Mouse (Mus musculus) heart, postnatal 25 days (tissue): Measurements from ENCODE around the gene 2700097O09Rik. TPM values are rescaled to one million over a fixed set of nuclear protein-coding genes. Genes with fewer than 3 reads are reported as not detected.
"Not testable (repeated sequence)": the region's sequence is repeated elsewhere in the genome, so short reads cannot be mapped to it uniquely, and the experiment has no call there.

Experiments used
- DNase-seq: peaks from one replicate; pipeline ENCODE4 v3.0.0; 2022; ENCODE audit warnings: low spot score
- intact Hi-C: fragments of 180-260 bp; cut with DNase I; formaldehyde crosslinking; loops from one replicate; pipeline ENCODE4 v1.15.1; 2025
- total RNA-seq, 2 experiments: library from RNA; stranded (reverse); gene quantifications; 2 replicates each; pipeline ENCODE4 v1.2.3; 2021

2700097O09Rik gene
- total RNA-seq = 1 to 10 TPM; 6.9 to 9.0 TPM

- peak; percentile 91 for DNase-seq
- intact Hi-C loops = not testable (repeated sequence)
Measured at GRCm38 (mm10) chr12:55079726-55080600, at the start of gene 2700097O09Rik, which contains the start of gene Srp54a. Gene 2700097O09Rik, minus strand, starts transcription at chr12:55080110. Gene Srp54a, plus strand, starts transcription at chr12:55080262.

- not testable (repeated sequence) for DNase-seq
Measured at GRCm38 (mm10) chr12:55124731-55125130, 44.8 kb upstream of the 2700097O09Rik start.

GRCm38 (mm10) chr12:55124242-55124641 lies 44.3 kb upstream of the 2700097O09Rik start, which contains the start of gene Fam177a:
Gene Fam177a, plus strand, starts transcription at chr12:55124469.
- DNase-seq, intact Hi-C loops: not testable (repeated sequence)

More at GRCm38 (mm10) chr12:55124731-55125130, 44.8 kb upstream of the 2700097O09Rik start:
- intact Hi-C loops = not testable (repeated sequence)

- DNase-seq = not testable (repeated sequence)
Measured at GRCm38 (mm10) chr12:55112616-55113015, 32.7 kb upstream of the 2700097O09Rik start.

GRCm38 (mm10) chr12:55092127-55092526 lies 12.2 kb upstream of the 2700097O09Rik start:
- DNase-seq, intact Hi-C loops: not testable (repeated sequence)

More at GRCm38 (mm10) chr12:55112616-55113015, 32.7 kb upstream of the 2700097O09Rik start:
- intact Hi-C loops = not testable (repeated sequence)

GRCm38 (mm10) chr12:55080601-55080942 lies 662 bp upstream of the 2700097O09Rik start:
- intact Hi-C loops = not testable (repeated sequence)

GRCm38 (mm10) chr12:55078706-55079105 lies 1.2 kb downstream of the 2700097O09Rik start:
- DNase-seq, intact Hi-C loops: not testable (repeated sequence)

More at GRCm38 (mm10) chr12:55080601-55080942, 662 bp upstream of the 2700097O09Rik start:
- not testable (repeated sequence) for DNase-seq

- no peak for DNase-seq
- intact Hi-C loops = no loop called here
Measured at GRCm38 (mm10) chr12:55075296-55075695, 4.6 kb downstream of the 2700097O09Rik start.

GRCm38 (mm10) chr12:55073686-55074085 lies 6.2 kb downstream of the 2700097O09Rik start:
- intact Hi-C loops = no loop called here
- no peak for DNase-seq

- intact Hi-C loops = no loop called here
- no peak for DNase-seq
Measured at GRCm38 (mm10) chr12:55072495-55072894, 7.4 kb downstream of the 2700097O09Rik start.

- DNase-seq = no peak
- intact Hi-C loops = no loop called here
Measured at GRCm38 (mm10) chr12:55062141-55062540, 17.8 kb downstream of the 2700097O09Rik start.

GRCm38 (mm10) chr12:55061006-55061405 lies 18.9 kb downstream of the 2700097O09Rik start:
- intact Hi-C loops = no loop called here
- DNase-seq = no peak

GRCm38 (mm10) chr12:55060212-55060898 lies 19.6 kb downstream of the 2700097O09Rik start:
- intact Hi-C loops = no loop called here
- no peak for DNase-seq

- no peak for DNase-seq
- intact Hi-C loops = no loop called here
Measured at GRCm38 (mm10) chr12:55059812-55060211, 20.1 kb downstream of the 2700097O09Rik start.

GRCm38 (mm10) chr12:55058865-55059615 lies 20.9 kb downstream of the 2700097O09Rik start:
- intact Hi-C loops = no loop called here
- DNase-seq = no peak

GRCm38 (mm10) chr12:55056703-55057102 lies 23.2 kb downstream of the 2700097O09Rik start:
- intact Hi-C loops = no loop called here
- no peak for DNase-seq

GRCm38 (mm10) chr12:55054551-55055241 lies 25.2 kb downstream of the 2700097O09Rik start:
- DNase-seq = no peak
- intact Hi-C loops = no loop called here

- intact Hi-C loops = no loop called here
- DNase-seq = no peak
Measured at GRCm38 (mm10) chr12:55053267-55053666, 26.6 kb downstream of the 2700097O09Rik start.
